Mouse (Mus musculus): ENCODE results near the gene Gm49322. TPM values are rescaled to one million over a fixed set of nuclear protein-coding genes. Genes with fewer than 3 reads are reported as not detected.

Gm49322 gene
- polyA plus RNA-seq, 1 experiment from 2014 or later: 4.8 TPM

DNA sequence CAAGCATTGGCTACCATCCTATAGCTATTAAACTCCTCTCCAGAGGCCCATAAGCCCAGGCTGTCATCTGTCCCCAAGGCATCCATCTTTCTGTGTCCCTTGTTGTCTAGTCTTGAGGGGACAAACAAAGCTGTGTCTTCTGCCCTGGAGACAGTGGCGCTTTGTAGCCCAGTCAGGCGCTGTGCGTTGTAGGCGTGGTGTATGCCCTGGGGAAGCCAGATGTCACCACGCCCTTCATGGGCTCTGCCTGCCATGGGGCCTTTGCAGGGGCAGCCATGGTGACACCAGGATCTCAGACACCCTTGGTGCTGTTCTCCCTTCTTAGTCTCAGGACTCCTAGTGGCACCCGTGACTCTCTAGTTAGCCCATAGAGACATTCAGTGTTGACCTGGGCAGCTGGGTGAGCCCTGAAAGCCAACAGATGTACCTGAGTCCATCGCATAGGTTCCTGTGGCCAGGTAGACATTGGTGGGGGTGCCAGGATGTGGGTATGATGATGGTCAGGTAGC lies 1.8 kb upstream of the Gm49322 start:
- Histone ChIP-seq H3K4me3 (replicated peaks) (peak overlapping the region; percentile 88), H3K4me1 (peaks cover 28% of the 10 kb centered on the region), H3K27me3 (no peaks in the 10 kb centered on the region), H3K36me3 (peaks cover 33% of the 10 kb centered on the region), H3K9me3 (replicated peaks) (no peaks in the 10 kb centered on the region), H3K4me2 (replicated peaks) (peak overlapping the region; percentile 76), H3K27ac (replicated peaks) (no peak overlapping the region), H3K9ac (peak overlapping the region; percentile 53; the same call in 1 of the 2 replicates)
- no peak for ATAC-seq (ENCODE audit: insufficient number of reproducible peaks, low FRiP score, low TSS enrichment, low read depth)
- 76% methylated on average over 7 of the region's 7 CpGs for WGBS

DNA sequence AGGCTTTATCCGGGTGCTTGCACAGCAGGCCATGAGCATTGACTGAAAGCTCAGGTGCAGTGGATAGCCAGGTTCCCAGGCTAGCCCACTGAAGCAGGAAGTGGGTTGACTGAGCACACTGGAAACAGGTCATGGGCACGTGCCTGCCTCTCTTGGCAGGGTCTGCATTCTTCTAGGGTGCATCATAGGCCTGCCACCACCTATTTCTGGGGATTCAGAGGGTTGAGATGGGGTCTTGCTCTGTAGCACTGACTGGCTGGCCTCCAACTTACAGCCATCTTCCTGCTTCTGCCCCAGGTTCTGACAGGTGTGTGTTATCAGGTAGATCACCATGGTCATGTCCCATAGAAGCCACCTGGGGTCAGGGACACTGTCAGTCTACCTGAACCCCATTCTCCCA lies 833 bp upstream of the Gm49322 start:
- H3K27me3 ChIP-seq: no peaks in the 10 kb centered on the region
- peaks cover 28% of the 10 kb centered on the region for H3K4me1 ChIP-seq
- no peak overlapping the region for H3K4me2 ChIP-seq (replicated peaks)
- H3K4me3 ChIP-seq (replicated peaks): no peak overlapping the region
- no peaks in the 10 kb centered on the region for H3K9me3 ChIP-seq (replicated peaks)
- peaks cover 42% of the 10 kb centered on the region for H3K36me3 ChIP-seq
- WGBS: 87% methylated on average over 2 of the region's 2 CpGs
- no peak overlapping the region for H3K27ac ChIP-seq (replicated peaks)
- ATAC-seq (ENCODE audit: insufficient number of reproducible peaks, low FRiP score, low TSS enrichment, low read depth): no peak
- H3K9ac ChIP-seq: no peak overlapping the region

DNA sequence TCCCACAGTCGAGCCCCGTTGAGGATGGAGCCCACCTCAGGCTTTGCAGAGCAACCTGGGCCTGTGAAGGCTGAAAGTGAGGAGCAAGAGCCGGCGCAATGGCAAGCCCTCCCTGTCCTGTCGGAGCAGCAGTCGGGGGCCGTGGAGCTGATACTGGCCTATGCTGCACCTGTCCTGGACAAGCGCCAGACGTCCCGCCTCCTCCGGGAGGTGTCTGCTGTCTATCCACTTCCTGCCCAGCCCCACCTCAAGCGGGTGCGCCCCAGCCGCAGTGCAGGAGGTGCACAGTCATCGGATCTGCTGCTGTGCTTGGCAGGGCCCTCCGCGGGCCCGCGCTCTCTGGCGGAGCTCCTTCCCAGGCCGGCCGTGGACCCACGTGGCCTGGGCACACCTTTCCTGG lies 485 bp downstream of the Gm49322 start:
- H3K9me3 ChIP-seq (replicated peaks): no peaks in the 10 kb centered on the region
- no peak for ATAC-seq (ENCODE audit: insufficient number of reproducible peaks, low FRiP score, low TSS enrichment, low read depth)
- no peak overlapping the region for H3K4me2 ChIP-seq (replicated peaks)
- H3K4me1 ChIP-seq: peaks cover 28% of the 10 kb centered on the region
- H3K9ac ChIP-seq: no peak overlapping the region
- H3K4me3 ChIP-seq (replicated peaks): no peak overlapping the region
- H3K27ac ChIP-seq (replicated peaks): no peak overlapping the region; the same call in 1 of the 2 replicates
- WGBS: 87% methylated on average over 23 of the region's 23 CpGs
- no peaks in the 10 kb centered on the region for H3K27me3 ChIP-seq
- H3K36me3 ChIP-seq: peaks cover 52% of the 10 kb centered on the region

DNA sequence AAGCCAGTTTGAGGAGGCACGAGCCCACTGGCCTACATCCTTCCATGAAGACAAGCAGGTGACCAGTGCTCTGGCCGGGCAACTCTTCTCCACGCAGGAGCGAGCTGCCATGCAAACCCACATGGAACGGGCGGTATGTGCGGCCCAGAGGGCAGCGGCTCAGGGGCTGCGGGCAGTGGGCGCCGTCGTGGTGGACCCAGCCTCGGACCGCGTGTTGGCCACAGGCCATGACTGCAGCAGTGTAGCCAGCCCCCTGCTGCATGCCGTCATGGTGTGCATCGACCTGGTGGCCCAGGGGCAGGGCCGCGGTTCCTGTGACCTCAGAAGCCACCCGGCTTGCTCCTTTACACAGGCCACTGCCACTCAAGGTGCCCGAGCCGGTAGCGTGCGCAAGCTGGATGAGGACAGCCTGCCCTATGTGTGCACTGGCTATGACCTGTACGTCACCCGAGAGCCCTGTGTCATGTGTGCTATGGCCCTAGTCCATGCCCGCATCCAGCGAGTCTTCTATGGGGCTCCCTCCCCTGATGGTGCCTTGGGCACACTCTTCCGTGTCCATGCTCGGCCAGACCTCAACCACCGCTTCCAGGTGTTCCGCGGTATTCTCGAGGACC lies 1.0 kb downstream of the Gm49322 start:
- H3K27ac ChIP-seq (replicated peaks): no peak overlapping the region
- no peaks in the 10 kb centered on the region for H3K27me3 ChIP-seq
- 93% methylated on average over 34 of the region's 34 CpGs for WGBS
- peaks cover 28% of the 10 kb centered on the region for H3K4me1 ChIP-seq
- H3K4me2 ChIP-seq (replicated peaks): no peak overlapping the region
- H3K36me3 ChIP-seq: peaks cover 57% of the 10 kb centered on the region
- no peak for ATAC-seq (ENCODE audit: insufficient number of reproducible peaks, low FRiP score, low TSS enrichment, low read depth)
- no peak overlapping the region for H3K4me3 ChIP-seq (replicated peaks)
- no peak overlapping the region for H3K9ac ChIP-seq
- H3K9me3 ChIP-seq (replicated peaks): no peaks in the 10 kb centered on the region

DNA sequence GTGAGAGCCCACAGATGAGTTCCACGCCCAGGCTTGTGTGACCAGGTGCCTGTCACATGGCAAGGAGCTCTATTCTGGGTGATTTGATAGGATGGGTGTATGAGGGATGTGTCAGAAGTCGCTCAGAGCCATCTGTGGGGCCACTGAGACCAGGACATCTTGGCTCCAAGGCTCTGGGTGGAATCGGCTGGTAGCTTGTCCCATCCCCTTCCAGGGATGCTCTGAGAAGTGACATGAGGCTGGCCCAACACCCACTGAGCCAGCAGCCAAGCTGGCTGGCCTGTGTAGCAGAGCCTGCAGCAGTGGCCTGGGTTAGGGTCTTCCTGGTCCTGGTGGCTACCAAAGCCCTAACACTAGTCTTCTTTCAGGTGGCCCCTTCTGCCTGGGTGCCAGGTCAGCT lies 2.6 kb downstream of the Gm49322 start:
- Histone ChIP-seq H3K27me3 (no peaks in the 10 kb centered on the region), H3K36me3 (peaks cover 70% of the 10 kb centered on the region), H3K27ac (replicated peaks) (no peak overlapping the region), H3K4me3 (replicated peaks) (no peak overlapping the region), H3K9ac (no peak overlapping the region), H3K4me2 (replicated peaks) (no peak overlapping the region), H3K9me3 (replicated peaks) (no peaks in the 10 kb centered on the region), H3K4me1 (peaks cover 21% of the 10 kb centered on the region)
- WGBS: 86% methylated on average over 3 of the region's 3 CpGs
- no peak for ATAC-seq (ENCODE audit: insufficient number of reproducible peaks, low FRiP score, low TSS enrichment, low read depth)

DNA sequence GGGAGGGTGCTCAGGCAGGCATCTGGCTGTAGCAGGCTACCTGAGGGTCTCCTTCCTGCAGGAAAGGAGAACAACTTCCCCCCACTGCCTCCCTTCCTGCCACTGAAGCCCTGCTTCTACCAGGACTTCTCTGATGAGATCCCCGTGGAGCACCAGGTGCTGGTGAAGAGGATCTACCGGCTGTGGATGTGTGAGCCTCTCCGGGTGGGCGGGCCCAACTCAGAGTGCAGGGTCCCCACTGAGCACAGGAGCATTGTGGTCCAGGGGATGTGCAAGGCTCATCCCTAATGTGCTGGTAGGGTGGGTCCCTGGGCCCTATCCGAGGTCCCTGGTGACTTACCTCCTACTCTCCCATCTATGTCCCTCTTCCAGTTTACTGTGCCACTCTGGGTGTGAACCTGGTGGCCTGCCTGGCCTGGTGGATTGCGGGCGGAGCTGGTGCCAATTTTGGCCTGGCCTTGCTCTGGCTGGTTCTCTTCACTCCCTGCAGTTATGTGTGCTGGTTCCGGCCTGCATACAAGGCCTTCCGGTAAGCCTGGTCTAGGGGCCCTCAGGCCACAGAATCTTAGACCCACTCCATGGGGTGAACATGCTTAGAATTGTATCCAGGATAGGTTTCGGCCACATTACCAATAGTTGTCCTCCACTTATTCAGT lies 3.6 kb downstream of the Gm49322 start:
- 89% methylated on average over 10 of the region's 10 CpGs for WGBS
- H3K36me3 ChIP-seq: peaks cover 79% of the 10 kb centered on the region
- no peak overlapping the region for H3K9ac ChIP-seq

DNA sequence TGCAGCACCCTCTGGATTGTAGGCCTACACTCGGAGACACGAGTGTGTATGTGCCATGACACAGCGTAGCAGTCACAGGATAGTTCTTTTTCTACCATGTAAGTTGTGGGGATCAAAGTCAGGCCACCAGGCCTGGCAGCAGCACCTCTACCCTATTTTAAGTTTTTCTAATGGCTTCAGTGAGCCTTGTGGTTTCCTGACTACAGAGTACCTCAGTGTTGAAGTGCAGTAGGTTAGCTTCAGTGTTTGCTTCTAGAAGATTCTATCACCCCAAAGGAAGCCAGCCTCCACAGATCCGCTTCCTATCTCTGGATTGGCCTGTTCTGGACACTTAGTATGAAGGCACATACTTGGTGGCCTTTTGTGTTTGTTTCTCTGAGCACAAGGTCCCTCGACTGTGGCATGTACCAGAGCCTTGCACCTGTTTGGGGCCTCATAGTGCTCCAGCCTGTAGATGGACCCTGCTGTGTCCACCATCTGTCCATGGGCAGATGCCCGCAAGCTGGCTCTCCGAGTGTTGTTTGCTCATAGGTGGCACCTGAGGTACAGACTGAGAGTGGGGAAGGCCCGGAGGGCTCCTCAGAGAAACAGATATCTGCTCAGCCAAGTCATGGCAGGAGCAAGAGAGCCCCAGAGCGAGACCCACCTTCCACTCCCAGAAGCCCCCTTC lies 4.4 kb downstream of the Gm49322 start:
- peaks cover 88% of the 10 kb centered on the region for H3K36me3 ChIP-seq

More for the DNA sequence above, 3.6 kb downstream of the Gm49322 start:
- no peak for ATAC-seq (ENCODE audit: insufficient number of reproducible peaks, low FRiP score, low TSS enrichment, low read depth)
- Histone ChIP-seq H3K9me3 (replicated peaks) (no peaks in the 10 kb centered on the region), H3K27me3 (no peaks in the 10 kb centered on the region), H3K4me1 (peaks cover 11% of the 10 kb centered on the region), H3K4me2 (replicated peaks) (no peak overlapping the region), H3K4me3 (replicated peaks) (no peak overlapping the region), H3K27ac (replicated peaks) (no peak overlapping the region)

DNA sequence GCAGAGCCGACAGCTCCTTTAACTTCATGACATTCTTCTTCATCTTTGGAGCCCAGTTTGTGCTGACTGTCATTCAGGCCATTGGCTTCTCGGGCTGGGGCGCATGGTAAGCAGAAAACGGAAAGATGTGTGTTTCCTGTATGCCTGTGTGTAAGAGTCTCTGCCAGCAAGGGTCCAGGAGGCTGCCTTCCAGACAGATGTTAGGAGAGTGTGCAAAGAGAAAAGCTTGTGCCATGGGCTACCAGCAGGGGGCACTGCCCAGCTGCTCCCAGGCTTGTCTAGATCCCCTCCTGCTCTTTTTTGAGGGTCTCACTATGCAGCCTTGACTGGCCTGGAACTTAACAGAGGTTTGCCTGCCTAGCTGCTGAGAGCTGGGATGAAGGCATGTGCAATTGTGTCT lies 5.2 kb downstream of the Gm49322 start:
- 59% methylated on average over 4 of the region's 4 CpGs for WGBS
- H3K4me3 ChIP-seq (replicated peaks): no peak overlapping the region
- no peaks in the 10 kb centered on the region for H3K27me3 ChIP-seq
- ATAC-seq (ENCODE audit: insufficient number of reproducible peaks, low FRiP score, low TSS enrichment, low read depth): 0 out of 2 replicates have a peak, but pooled peaks have one; percentile 9
- no peaks in the 10 kb centered on the region for H3K9me3 ChIP-seq (replicated peaks)
- H3K27ac ChIP-seq (replicated peaks): no peak overlapping the region
- no peak overlapping the region for H3K4me2 ChIP-seq (replicated peaks)
- no peak overlapping the region for H3K9ac ChIP-seq
- peaks cover 93% of the 10 kb centered on the region for H3K36me3 ChIP-seq
- H3K4me1 ChIP-seq: 0 out of 2 replicates have a peak, but pooled peaks cover 7% of the 10 kb centered on the region

More for the DNA sequence above, 4.4 kb downstream of the Gm49322 start:
- H3K4me2 ChIP-seq (replicated peaks): no peak overlapping the region
- 88% methylated on average over 9 of the region's 9 CpGs for WGBS
- H3K9ac ChIP-seq: no peak overlapping the region
- no peaks in the 10 kb centered on the region for H3K9me3 ChIP-seq (replicated peaks)
- H3K27ac ChIP-seq (replicated peaks): no peak overlapping the region
- H3K4me3 ChIP-seq (replicated peaks): no peak overlapping the region
- 0 out of 2 replicates have a peak, but pooled peaks cover 8% of the 10 kb centered on the region for H3K4me1 ChIP-seq
- no peak for ATAC-seq (ENCODE audit: insufficient number of reproducible peaks, low FRiP score, low TSS enrichment, low read depth)
- H3K27me3 ChIP-seq: no peaks in the 10 kb centered on the region

DNA sequence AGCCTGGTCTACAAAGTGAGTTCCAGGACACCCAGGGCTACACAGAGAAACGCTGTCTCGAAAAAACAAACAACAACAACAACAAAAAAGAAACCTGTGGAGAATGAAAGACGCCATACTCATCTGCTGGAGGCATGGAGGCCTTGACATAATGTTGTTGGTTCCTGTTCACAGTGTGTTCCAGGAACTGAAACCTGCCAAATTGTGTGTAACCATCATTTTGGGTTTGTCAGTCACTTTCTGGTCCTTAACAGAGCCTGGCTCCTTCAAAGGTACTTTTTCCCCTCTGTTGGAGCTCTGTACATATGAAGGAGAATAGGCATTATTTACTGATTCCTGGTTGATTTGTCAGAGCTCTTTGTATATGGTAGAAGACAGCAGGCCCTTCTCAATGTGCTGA lies 6.1 kb downstream of the Gm49322 start:
- H3K27ac ChIP-seq (replicated peaks): no peak overlapping the region
- no peaks in the 10 kb centered on the region for H3K9me3 ChIP-seq (replicated peaks)
- H3K36me3 ChIP-seq: peaks cover 90% of the 10 kb centered on the region
- no peak for ATAC-seq (ENCODE audit: insufficient number of reproducible peaks, low FRiP score, low TSS enrichment, low read depth)
- no peaks in the 10 kb centered on the region for H3K4me1 ChIP-seq
- WGBS: 95% methylated on average over 3 of the region's 3 CpGs
- no peak overlapping the region for H3K9ac ChIP-seq
- H3K4me2 ChIP-seq (replicated peaks): no peak overlapping the region
- no peaks in the 10 kb centered on the region for H3K27me3 ChIP-seq
- no peak overlapping the region for H3K4me3 ChIP-seq (replicated peaks)

DNA sequence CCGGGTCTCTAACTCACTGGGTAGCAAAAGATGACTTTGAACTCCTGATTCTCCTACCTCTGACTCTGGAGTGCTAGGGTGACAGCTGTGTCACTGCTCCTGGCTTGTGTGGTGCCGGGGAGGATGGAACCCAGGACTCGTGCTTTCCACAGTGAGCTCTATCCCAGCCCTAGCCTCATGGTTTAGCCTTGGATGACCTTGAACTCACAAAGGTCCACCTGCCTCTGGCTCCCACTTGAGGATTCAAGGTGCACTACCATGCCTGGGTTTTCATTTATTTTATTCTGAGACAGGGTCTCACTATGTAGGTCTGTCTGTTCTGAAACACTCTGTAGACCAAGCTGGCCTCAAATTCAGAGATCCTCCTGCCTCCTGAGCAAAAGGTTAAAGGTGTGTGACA lies 8.0 kb downstream of the Gm49322 start:
- Histone ChIP-seq H3K9ac (no peak overlapping the region), H3K4me3 (replicated peaks) (no peak overlapping the region), H3K27me3 (no peaks in the 10 kb centered on the region), H3K27ac (replicated peaks) (no peak overlapping the region), H3K9me3 (replicated peaks) (no peaks in the 10 kb centered on the region), H3K4me2 (replicated peaks) (no peak overlapping the region), H3K36me3 (peaks cover 70% of the 10 kb centered on the region), H3K4me1 (no peaks in the 10 kb centered on the region)
- no peak for ATAC-seq (ENCODE audit: insufficient number of reproducible peaks, low FRiP score, low TSS enrichment, low read depth)
- WGBS: 80% methylated on average over 3 of the region's 3 CpGs

DNA sequence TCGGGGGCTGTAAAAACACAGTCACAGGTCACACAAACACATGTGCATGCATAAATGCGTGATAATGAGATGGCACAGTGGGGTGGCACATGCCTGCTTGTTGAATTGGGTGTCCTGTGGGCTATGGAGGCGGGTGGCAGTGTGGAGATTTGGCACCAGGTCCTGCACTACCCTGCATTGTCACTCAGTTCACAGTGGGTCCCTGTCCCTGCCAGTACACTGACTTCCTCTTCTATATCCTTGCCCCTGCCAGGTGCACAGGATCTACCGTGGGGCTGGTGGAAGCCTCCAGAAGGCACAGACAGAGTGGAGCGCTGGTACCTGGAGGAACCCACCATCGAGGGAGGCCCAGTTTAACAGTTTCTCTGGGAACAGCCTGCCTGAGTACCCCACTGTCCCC lies 8.5 kb downstream of the Gm49322 start:
- Histone ChIP-seq H3K4me1 (no peaks in the 10 kb centered on the region), H3K27ac (replicated peaks) (no peak overlapping the region), H3K4me2 (replicated peaks) (no peak overlapping the region), H3K9me3 (replicated peaks) (no peaks in the 10 kb centered on the region), H3K36me3 (peaks cover 65% of the 10 kb centered on the region), H3K4me3 (replicated peaks) (no peak overlapping the region), H3K27me3 (no peaks in the 10 kb centered on the region), H3K9ac (no peak overlapping the region)
- no peak for ATAC-seq (ENCODE audit: insufficient number of reproducible peaks, low FRiP score, low TSS enrichment, low read depth)
- 84% methylated on average over 6 of the region's 6 CpGs for WGBS

All from embryonic facial prominence, embryonic 15.5 days (tissue).